Mouse (Mus musculus) embryonic fibroblast, embryonic 13.5 days (primary cell): ENCODE data around the gene Efna1.

ENCODE experiments used
- CTCF ChIP-seq: IDR thresholded peaks from 2 replicates; pipeline ENCODE4 v1.5.1; 2011; ENCODE audit warnings: mild to moderate bottlenecking, control low read depth, low read length, moderate library complexity, borderline replicate concordance; ENCODE audit not compliant: insufficient read depth
- POLR2A ChIP-seq: IDR thresholded peaks from 2 replicates; pipeline ENCODE4 v1.6.1; 2011; ENCODE audit warnings: low read depth, mild to moderate bottlenecking, control low read depth, low read length, moderate library complexity

GRCm38 (mm10) chr3:89280606-89281511 is at the start of gene Efna1:
- TF ChIP-seq CTCF: no peak
- TF ChIP-seq POLR2A: peak; percentile 52; the same call in 1 of the 2 replicates
